Mouse (Mus musculus) urinary bladder, postnatal 36 days (tissue): ENCODE results near the gene Cdh15.
A peak's percentile ranks its signal among the peaks of the same experiment; 100 is the strongest.

Experiments
- DNase-seq, 2 experiments: peaks; one replicate each; pipeline ENCODE4 v3.0.0; 2022; ENCODE audit warnings: low spot score in 2 of 2, mixed read lengths in 1 of 2

Gene Cdh15

DNA sequence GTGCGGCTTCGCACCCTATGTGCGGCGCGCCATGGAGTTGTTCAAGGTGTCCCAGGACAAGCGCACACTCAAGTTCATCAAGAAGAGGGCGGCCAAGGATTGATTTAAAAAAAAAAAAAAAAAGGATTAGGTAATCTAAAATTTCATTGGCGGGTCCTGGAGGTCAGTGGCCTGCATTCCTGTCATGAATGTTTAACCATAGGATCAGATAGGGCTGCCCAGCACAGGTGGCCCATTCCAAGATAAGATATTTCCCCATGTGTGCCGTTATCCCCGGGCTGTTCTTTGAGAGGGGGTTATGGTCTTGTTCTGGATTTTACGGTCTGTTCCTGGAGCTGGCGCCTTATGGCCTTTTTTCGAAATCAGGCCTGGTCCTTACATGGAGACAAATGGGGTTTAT lies 11.1 kb upstream of the Cdh15 start:
- no peak for DNase-seq

DNA sequence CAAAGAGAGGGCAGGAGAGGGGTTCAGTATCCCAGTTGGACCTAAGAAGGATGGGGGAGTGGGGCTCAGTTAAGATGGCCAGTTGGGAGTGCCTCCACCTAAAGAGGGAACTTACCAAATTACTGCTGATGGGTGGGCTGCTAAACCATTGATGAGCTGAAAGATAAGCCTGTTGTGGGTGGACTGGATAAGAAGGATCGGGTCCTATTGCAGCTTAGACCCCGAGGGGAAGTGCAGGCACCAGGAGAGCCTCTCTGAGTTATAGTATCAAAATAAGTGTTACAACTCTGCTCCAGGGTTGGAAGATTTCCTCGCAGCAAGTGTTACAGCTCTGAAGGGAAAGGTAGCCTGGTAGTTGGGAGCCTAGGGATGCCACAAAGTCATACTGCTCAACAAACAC lies 3.6 kb upstream of the Cdh15 start:
- no peak for DNase-seq

DNA sequence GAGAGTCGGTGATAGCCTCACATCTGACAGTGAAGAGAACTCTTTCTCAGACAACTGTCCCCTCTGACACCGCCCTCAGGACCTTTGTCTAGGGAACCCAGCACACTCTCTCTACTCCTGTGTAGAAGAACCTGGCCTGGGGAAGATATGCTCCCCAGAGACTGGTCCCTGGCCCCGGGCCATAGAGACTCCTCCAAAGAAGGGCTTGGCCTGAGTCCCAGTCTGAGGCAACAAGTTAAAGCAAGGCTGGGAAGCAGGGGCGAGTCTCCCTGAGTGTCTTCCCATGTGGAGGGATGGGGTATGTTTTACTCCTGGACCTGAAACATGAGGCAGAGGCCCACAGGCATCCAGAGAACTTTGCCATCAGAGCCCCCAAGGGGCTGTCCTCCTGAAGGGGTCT lies 2.1 kb upstream of the Cdh15 start:
- DNase-seq: peak in 1 of 2 experiments; percentile 52

DNA sequence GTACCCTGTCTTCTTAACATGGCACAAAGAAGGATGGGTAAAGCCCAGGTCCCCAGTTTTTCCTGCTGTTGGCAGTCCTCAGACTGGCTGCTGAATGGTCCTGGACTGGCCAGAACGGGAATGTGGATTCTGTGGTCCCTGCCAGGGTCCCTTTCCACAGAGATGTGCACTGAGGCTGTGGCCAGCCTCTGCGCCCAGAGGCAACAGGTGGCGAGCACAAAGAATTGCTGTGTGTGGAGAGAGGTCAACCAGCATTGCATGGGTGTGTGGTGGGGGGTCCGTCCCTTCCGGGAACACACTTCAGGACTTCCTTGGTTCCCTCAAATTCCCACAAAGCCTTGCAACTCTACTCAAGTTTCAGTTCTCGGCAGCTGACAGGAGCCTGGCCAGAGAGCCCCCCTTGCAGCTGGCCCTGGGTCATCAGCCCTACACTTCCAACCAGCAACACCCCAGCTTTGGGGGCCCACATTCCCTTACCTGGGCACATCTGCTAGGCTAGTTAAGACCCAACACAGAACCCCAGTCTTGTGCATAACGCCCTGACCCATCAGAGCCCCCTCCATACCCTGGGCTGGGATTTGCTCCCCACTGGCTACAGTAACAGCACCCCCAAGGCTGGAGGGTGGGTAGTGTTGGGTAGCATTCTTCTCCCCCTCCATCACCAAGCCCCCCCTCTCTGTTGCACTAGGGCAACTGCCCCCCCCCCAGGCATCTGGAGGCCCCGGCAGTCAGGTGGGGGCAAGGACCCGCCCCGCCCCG lies 1.6 kb downstream of the Cdh15 start:
- DNase-seq: no peak

DNA sequence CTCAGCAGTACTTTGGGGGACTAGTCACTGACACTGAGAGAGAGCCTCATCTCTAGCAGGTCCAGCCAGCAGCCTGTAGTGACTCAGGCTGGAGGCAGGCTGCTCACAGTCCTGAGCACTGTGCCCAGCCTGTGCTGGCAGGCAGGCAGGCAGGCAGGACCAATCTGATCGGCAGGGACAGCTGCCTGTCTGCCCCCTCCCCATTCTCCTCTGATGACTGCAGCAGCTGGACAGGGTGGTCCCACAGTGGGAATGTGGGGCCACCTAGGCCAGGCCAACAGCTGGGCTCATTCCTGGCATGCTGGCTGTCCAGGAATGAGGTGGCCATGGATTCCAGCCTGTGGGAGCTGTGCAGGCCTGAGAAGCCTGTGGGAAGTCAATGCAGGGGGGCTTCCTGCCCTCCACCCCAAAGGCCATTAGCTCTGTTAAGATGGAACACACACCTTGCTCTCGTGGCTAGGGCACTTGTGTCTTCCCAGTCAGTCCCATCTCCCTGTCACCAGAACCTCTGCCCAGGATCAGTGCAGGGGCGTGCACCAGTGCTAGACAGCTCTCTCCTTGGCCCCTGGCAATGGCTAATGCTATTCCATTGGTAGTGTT lies 3.0 kb downstream of the Cdh15 start:
- no peak for DNase-seq

DNA sequence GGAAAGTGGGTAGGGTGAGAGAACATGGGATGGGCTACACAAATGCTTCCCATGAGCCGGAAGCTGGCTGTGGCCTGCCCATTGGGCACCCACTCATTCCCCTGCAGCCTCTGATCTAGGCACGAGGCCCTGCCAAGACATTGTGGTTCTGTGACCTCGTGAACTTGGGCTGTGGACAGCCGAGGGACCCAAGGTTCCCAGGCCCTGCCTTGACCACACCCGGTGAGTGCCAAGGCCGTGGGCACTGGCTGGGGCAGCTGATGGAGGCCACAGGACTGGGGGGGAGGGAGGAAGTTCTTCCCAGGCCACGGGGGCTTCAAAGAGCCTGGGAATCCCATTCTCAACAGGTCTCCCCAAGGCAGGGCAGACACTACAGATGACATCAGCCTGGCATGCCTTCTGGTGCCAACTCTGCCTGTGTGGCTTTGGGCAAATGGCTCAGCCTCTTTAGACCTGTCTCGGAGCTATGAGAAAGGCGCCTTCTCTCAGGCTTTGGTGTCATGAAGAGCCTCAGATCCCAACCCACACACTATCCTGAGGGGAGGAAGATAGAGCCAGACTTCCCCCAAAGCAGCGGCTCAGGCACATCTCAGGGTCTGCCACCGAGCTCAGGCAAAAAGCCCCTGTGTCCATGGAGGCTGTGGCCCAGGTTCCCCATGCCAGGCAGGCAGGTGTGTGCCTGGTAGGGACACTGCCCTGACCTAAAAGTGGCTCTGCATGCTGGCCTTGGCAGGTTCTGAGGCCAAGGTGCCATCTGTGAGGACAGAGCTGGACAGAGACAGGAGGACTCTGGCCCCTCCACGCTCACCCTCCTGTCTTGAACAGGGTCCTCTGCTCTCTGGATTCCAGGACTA lies 4.2 kb downstream of the Cdh15 start:
- no peak for DNase-seq

DNA sequence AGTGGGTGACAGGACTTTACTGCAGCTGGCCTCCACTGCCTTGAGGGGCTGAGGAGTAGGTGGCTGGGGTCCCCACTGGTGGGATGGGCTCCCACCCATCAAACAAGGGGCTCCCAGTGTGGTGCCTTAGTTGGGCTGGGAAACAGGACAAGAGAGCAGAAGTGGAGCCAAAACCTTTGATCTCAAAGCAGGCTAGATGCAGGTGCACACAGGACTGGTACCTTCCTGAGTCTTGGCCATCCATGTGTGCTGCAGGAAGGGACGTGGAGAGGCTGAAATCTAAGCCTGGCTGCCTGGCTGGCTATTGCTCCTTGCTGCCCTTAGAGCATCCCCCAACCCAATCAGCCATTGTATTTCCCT lies 4.8 kb downstream of the Cdh15 start:
- no peak for DNase-seq

DNA sequence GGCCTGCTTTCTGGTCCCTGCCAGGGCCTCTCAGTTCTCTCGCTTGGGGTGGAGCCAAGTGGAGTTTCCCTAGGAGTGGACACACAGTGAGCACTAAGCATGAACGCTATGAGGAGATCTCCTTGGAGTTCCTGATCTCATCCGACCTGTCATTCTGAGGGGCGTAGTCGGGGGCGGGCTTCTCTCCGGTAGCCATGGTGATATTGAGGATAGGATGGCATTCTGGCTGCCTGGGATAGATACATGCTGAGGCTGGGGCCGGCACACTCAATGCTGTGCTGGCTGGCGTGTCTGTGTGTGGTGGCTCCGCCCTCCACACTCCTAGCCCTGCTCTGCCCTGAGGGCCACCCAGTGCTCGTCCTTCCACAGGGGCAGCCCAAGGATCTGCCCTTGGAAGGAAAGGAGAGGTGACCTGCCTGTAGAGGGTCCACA lies 5.6 kb downstream of the Cdh15 start:
- DNase-seq: no peak

DNA sequence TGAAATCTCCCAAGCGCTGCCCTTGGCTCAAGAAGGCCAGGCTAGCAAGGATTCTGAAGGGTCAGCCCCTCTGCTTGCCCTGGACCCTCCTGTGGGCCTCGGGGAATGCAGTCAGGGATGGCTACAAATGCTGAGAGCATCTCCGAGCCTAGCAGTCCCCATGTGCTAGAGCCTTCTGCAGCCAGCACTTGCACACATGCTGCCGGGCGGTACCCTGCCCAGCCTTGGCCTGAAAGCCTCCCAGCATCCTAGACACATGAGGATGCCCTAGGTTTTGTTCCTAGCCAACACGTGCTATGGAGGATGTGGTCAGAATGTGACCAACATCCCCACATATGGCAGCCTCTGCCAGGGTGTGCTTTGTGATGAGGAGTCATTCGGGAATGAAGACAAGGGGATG lies 6.6 kb downstream of the Cdh15 start:
- no peak for DNase-seq

DNA sequence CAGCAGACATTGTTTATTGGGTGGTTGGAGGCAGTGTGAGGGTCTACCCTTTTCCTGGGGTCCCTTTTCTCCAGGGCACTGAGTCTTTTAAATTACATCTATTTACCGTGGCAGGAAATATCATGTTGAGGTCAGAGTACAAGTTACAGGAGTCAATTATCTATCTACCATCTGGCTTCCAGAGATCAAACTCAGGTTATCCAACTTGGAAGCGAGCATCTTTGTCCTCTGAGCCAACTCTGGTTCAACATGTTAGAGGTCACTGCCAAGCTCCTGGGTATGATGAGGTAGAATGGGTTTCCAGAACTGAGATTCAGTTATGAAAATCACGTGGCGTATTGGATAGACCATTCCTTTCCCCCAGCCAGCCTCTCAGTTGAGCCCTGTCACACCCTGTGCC lies 7.4 kb downstream of the Cdh15 start:
- no peak for DNase-seq

DNA sequence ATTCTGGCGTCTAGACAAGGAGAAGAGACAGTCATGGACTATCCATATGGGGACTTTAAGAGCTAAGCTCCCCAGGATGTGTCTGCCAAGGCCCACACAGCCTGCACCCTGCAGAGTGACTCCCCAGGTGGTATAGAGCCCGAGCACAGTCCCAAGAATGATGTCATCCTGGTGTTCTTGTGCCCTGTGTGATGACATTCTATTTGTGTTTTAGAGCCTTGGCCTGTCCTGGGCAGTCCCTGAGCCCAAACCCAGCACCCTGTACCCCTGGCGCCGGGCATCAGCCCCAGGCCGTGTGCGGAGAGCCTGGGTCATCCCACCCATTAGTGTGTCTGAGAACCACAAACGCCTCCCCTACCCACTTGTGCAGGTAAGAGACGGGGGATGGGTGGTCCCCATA lies 8.5 kb downstream of the Cdh15 start:
- DNase-seq: no peak

DNA sequence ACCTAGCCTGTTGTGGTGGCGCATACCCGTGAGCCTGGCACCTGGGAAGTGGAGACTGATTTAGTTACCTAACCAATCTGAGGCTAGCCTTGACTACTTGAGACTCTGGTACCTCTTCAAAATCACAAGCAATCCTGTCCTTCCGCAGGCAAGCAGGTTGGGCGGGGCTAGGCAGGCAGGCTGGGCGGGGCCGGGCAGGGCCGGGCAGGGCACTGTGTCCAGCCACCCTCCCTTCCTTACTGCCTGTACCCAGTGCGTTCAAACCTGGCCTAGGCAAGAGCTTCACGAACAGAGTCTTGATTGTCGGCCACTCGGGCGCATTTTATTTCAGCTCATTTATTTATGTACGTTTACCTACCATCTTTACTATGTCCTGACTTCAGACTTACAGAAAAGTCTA lies 12.1 kb downstream of the Cdh15 start:
- no peak for DNase-seq

DNA sequence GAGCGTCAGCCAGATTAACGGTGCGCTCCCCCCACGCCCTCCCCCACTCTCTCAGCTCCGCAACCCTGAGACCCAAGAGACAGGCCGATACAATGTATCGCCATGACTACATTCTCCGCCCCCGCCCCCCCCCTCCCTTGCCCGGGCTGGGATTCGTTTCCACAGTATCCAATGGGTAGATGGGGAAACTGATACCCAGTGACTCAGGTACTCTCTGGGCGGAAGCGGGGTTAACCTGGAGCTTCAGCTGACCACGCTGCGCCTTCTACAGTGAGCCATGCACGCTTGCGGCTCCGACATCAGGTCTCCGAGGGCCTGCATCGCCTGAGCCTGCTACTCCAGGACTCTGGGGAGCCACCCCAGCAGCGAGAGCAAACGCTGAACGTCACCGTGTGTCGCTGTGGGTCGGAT lies 17.0 kb downstream of the Cdh15 start:
- DNase-seq: no peak

DNA sequence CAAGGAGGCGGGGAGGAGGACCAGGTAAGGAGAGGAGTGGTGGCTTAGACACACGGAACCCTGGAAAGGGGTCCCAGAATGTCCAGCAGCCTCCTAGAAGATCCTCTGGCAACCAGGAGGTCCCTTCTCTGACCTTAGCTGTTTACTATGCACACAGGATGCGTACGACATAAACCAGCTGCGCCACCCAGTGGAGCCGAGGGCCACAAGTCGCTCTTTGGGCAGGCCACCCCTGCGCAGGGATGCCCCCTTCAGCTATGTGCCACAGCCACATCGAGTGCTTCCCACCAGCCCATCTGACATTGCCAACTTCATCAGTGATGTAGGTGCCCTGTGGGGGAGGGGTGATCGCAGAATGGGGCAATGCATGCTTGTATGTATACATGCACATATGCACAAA lies 17.7 kb downstream of the Cdh15 start:
- DNase-seq: no peak

DNA sequence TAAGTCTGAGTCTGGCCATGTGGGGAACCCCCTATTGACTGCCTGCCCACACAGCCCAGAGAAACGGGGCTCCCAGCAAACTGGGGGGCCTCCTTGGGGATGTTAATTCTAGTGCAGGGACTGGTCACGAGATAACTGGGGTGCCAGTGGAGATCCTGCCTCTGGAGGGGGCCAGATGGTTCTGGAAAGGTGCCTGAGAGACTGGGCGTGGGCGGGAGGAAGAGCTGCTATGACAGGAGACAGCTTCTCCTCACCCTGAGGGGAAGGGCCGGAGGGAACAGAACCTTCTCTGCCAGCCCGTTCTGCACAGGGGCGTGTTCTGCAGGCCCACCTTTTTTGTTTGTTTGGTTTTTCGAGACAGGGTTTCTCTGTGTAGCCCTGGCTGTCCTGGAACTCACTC lies 18.5 kb downstream of the Cdh15 start:
- DNase-seq: no peak

DNA sequence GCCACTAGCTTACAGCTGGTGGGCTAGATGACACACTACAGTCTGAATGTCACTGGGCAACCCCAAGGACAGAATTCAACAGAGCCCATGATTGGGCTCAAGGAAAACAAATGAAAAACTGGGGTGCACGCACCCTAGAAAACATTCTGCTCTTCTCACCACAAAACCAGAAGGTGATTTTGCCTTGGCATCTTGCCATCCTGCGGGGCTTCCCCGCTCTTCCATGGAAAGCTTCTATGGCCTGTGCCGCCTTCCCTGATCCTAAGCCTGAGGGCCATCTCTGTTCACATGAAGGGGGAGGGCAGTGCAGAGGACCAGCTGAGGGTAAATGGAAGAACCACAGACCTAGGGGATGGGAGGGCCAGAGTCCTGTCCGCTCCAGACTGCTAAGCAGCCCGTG lies 20.2 kb downstream of the Cdh15 start:
- no peak for DNase-seq

DNA sequence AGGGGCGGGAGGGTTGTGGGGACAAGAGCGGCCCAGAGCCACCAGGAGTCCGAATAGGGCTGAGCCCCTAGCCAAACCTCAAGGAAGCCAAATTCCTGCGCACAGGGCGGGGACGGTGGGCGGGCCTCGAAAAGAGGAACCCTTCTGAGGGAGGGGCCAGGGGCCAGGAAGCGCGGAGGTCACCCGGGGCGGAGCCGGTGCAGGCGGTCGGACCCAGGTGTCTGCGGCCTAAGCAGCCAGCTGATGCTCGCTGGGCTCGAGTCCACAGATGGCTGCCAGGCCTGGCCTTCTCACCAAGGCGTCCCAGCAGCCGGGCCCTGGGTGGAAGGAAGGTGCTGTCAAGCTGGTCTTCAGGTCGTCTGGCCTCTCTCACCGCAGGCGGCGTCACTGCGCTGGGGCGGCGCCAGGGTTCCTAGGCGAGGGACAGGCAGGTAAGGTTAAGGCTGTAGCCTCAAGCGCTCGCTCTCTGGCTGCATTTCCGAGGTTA lies 22.7 kb downstream of the Cdh15 start:
- DNase-seq: peak; percentile 13 to 42

DNA sequence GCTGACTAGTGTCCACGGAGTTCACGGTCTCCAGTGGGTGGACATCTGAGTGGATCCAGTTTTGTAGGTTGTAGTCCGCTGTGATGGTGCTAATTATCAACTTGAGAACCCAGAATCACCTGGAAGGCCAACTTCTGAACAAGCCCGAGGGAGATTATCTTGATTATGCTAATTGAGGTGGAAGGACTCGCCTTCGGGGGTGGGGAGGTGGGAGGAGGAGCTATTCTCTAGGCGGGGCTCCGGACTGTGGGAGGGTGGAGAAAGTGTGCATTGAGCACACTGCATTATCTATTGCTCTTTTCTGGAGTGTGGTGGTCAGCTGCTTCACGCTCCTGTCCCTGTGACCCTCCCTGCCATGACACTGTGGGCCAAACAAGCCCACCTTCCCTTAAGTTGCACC lies 23.9 kb downstream of the Cdh15 start:
- no peak for DNase-seq

DNA sequence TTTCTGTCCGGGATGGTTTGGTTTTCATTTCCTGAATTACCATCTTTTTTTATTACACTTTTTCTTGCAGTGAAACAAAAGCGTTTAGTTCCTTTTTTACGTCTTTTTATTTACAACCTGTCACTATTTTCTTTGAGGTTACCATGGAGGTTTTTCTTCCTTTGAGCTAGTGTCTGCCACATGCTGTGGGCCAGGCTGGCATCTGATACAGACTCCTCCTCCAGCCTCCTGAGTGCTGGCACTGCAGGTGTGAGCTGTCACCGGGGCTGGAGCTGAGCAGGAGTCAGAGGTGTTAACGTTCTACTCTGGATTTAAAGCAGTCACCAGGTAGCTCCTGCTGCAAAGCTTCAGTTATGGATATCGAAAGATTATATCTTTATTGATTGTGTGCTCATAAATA lies 25.4 kb downstream of the Cdh15 start:
- no peak for DNase-seq

DNA sequence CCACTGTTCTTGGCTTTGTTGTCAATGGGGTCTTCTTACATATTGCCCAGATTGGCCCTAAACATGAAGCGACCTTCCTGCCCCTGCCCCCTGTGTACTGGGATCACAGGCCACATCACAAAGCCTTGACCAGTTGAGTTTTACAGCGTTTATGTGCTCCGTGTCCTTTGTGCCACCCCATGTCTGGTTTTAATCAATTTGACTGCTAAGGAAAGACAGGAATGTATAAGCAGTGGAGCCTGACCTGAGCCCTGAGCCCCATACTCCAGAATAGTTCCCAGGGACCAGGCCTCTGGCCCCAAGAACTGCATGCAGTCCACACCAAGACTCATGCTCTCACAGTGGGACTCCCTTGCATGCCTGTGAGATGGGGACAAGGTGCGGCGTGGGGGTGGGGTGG lies 27.4 kb downstream of the Cdh15 start:
- no peak for DNase-seq

DNA sequence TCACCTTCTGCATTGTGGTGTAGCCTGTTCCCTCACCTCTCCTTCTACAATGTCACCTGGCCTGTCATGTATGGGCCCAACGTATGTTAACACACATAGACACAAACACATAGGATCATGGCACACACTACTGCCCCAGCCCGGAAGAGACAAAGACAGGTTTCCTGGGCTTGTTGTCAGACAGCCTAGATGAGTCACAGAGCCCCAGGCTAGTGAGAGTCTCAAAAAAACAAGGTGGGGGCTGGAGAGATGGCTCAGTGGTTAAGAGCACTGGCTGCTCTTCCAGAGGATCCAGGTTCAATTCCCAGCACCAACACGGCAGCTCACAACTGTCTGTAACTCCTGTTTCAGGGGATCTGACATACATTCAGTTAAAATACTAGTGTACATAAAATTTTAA lies 30.5 kb downstream of the Cdh15 start:
- DNase-seq: no peak

DNA sequence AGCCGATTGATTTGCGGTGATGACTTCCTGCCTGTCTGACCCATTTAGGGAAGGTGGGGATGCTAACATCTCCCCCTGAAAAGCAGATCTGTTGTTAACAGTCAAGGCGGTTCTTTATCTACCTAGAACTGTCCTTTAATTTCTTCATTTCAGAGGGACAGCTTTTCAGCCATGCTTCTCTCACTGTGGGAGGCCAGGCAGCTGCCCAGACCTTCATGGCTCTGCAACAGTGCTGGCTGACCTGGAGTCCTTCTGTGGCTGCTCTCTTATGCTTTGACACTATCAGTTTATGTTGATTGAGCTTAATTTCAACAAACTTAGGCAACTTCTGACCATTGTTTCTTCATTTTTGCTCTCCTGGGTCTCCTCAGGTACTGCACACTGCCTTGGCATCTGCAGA lies 32.5 kb downstream of the Cdh15 start:
- no peak for DNase-seq

DNA sequence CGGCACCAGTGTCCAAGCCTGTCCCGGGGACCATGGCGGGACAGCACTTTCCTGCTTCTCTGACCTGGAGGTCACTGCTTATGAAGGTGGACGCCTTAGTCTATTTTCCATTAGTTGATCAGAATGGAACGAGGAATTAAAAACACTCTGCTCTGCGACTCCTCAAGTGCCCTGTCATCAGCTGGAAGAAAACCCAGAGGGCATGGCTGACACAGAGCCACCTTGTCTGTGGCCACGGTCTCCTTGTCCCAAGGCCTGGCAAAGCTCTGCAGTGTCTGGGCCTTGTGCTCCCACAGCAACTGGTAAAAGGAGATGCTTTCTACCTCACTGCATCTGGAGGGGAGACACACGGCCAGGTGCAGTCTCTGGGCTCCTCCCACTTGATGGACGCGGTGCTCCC lies 35.9 kb downstream of the Cdh15 start:
- no peak for DNase-seq
